Mouse (Mus musculus) C2C12 (cell line): Measurements from ENCODE around the gene Gadd45a. TPM values are rescaled to one million over a fixed set of nuclear protein-coding genes. Genes with fewer than 3 reads are reported as not detected.

Experiments
- H3K27me3 ChIP-seq: one replicate; pipeline ENCODE4 v1.6.1; 2011; ENCODE audit not compliant: control insufficient read depth, insufficient read depth, insufficient read length
- H3K36me3 ChIP-seq: one replicate; pipeline ENCODE4 v1.6.1; 2011; ENCODE audit not compliant: control insufficient read depth, insufficient read depth
- H3K4me3 ChIP-seq: one replicate; pipeline ENCODE4 v1.5.1; 2011; ENCODE audit warnings: mild to moderate bottlenecking, control low read depth; ENCODE audit not compliant: poor library complexity, insufficient read depth, severe bottlenecking
- H3K79me2 ChIP-seq: one replicate; pipeline ENCODE4 v1.6.1; 2011; ENCODE audit not compliant: control insufficient read depth, insufficient read depth
- H3K79me3 ChIP-seq: one replicate; pipeline ENCODE4 v1.6.1; 2011; ENCODE audit warnings: low read depth, control low read depth
- H3ac ChIP-seq: one replicate; pipeline ENCODE3; 2011; ENCODE audit warnings: low read depth; ENCODE audit not compliant: control insufficient read depth, insufficient read length
- CEBPB ChIP-seq: IDR thresholded peaks from one replicate; pipeline ENCODE4 v1.6.1; 2011; ENCODE audit warnings: low read depth, mild to moderate bottlenecking, control low read depth, moderate library complexity
- CTCF ChIP-seq: IDR thresholded peaks from one replicate; pipeline ENCODE4 v1.5.1; 2011; ENCODE audit not compliant: control insufficient read depth, insufficient read depth, insufficient read length
- FOSL1 ChIP-seq: IDR thresholded peaks from one replicate; pipeline ENCODE4 v1.8.0; 2011; ENCODE audit warnings: mild to moderate bottlenecking, low read length; ENCODE audit not compliant: poor library complexity, insufficient read depth, severe bottlenecking
- MAX ChIP-seq: IDR thresholded peaks from one replicate; pipeline ENCODE4 v1.6.1; 2011; ENCODE audit warnings: mild to moderate bottlenecking, control low read depth
- MYOD1 ChIP-seq: IDR thresholded peaks from one replicate; pipeline ENCODE4 v1.6.1; 2011; ENCODE audit warnings: low read depth; ENCODE audit not compliant: control insufficient read depth, insufficient read length
- MYOG ChIP-seq: IDR thresholded peaks from one replicate; pipeline ENCODE4 v1.6.1; 2011; ENCODE audit not compliant: control insufficient read depth, insufficient read length; ENCODE audit errors: extremely low read depth
- USF1 ChIP-seq: IDR thresholded peaks from one replicate; pipeline ENCODE4 v1.6.1; 2011; ENCODE audit warnings: low read depth, mild to moderate bottlenecking, control low read depth, moderate library complexity
- polyA plus RNA-seq: library from polyadenylated mRNA; unstranded; fragments of >200 nt; fragmentation: generic; extraction: Trizol; gene quantifications from one replicate; pipeline ENCODE4 v1.2.1, GENCODE M21; 2012; ENCODE audit warnings: missing spikeins

Gadd45a gene
- polyA plus RNA-seq, 1 experiment = 16.8 TPM

GRCm38 (mm10) chr6:67016520-67017111, 20.6 kb downstream of the Gadd45a start:
- H3K27me3 ChIP-seq = no peaks in the 10 kb centered on the region
- no peak overlapping the region for H3ac ChIP-seq
- no peak overlapping the region for H3K4me3 ChIP-seq
- H3K79me2 ChIP-seq = no peaks in the 10 kb centered on the region
- TF ChIP-seq MYOG (no peak), FOSL1 (no peak), MYOD1 (no peak), MAX (no peak), CTCF (no peak), USF1 (no peak), CEBPB (no peak)
- H3K79me3 ChIP-seq = peaks cover 2% of the 10 kb centered on the region
- no peaks in the 10 kb centered on the region for H3K36me3 ChIP-seq

- no peak overlapping the region for H3K4me3 ChIP-seq
- no peak for TF ChIP-seq MYOG
- no peak for TF ChIP-seq FOSL1
- no peak for TF ChIP-seq MYOD1
- TF ChIP-seq CEBPB = no peak
- TF ChIP-seq MAX = no peak
- no peak for TF ChIP-seq CTCF
- TF ChIP-seq USF1 = no peak
- peaks cover 2% of the 10 kb centered on the region for H3K79me3 ChIP-seq
- H3ac ChIP-seq = no peak overlapping the region
- no peaks in the 10 kb centered on the region for H3K27me3 ChIP-seq
- no peaks in the 10 kb centered on the region for H3K79me2 ChIP-seq
- no peaks in the 10 kb centered on the region for H3K36me3 ChIP-seq
These were observed 21.3 kb downstream of the Gadd45a start for GRCm38 (mm10) chr6:67015739-67016519.

- peak; percentile 80 for TF ChIP-seq MYOD1
- no peak for TF ChIP-seq CEBPB
- no peak for TF ChIP-seq CTCF
- no peak for TF ChIP-seq MYOG
These were observed 22.6 kb downstream of the Gadd45a start for GRCm38 (mm10) chr6:67014679-67015075.

GRCm38 (mm10) chr6:67013949-67014678, 23.1 kb downstream of the Gadd45a start:
- no peak overlapping the region for H3ac ChIP-seq
- no peak overlapping the region for H3K4me3 ChIP-seq
- no peaks in the 10 kb centered on the region for H3K36me3 ChIP-seq
- no peak for TF ChIP-seq FOSL1
- TF ChIP-seq MAX = no peak
- no peak for TF ChIP-seq USF1
- TF ChIP-seq MYOD1 = no peak
- no peak for TF ChIP-seq CEBPB
- no peak for TF ChIP-seq CTCF
- TF ChIP-seq MYOG = no peak
- H3K27me3 ChIP-seq = no peaks in the 10 kb centered on the region
- no peaks in the 10 kb centered on the region for H3K79me2 ChIP-seq
- peaks cover 2% of the 10 kb centered on the region for H3K79me3 ChIP-seq

More at GRCm38 (mm10) chr6:67014679-67015075, 22.6 kb downstream of the Gadd45a start:
- Histone ChIP-seq H3K27me3 (no peaks in the 10 kb centered on the region), H3ac (no peak overlapping the region), H3K79me2 (no peaks in the 10 kb centered on the region), H3K4me3 (no peak overlapping the region), H3K79me3 (peaks cover 2% of the 10 kb centered on the region), H3K36me3 (no peaks in the 10 kb centered on the region)

GRCm38 (mm10) chr6:67013293-67013948, 23.8 kb downstream of the Gadd45a start:
- no peak for TF ChIP-seq FOSL1
- TF ChIP-seq MYOD1 = no peak
- no peak for TF ChIP-seq USF1
- no peak for TF ChIP-seq MYOG
- TF ChIP-seq MAX = no peak
- TF ChIP-seq CEBPB = no peak
- TF ChIP-seq CTCF = no peak
- no peaks in the 10 kb centered on the region for H3K79me2 ChIP-seq
- no peaks in the 10 kb centered on the region for H3K27me3 ChIP-seq
- H3ac ChIP-seq = no peak overlapping the region
- peaks cover 2% of the 10 kb centered on the region for H3K79me3 ChIP-seq
- H3K36me3 ChIP-seq = no peaks in the 10 kb centered on the region
- no peak overlapping the region for H3K4me3 ChIP-seq
